Mouse (Mus musculus) urinary bladder, adult 18-20 months (tissue): Measurements from ENCODE around the gene Gm16181.

Experiments
- DNase-seq, 2 experiments: peaks; one replicate each; pipeline ENCODE4 v3.0.0; 2022; ENCODE audit warnings: low spot score in 2 of 2, mixed read lengths in 2 of 2

Gm16181 gene

DNA sequence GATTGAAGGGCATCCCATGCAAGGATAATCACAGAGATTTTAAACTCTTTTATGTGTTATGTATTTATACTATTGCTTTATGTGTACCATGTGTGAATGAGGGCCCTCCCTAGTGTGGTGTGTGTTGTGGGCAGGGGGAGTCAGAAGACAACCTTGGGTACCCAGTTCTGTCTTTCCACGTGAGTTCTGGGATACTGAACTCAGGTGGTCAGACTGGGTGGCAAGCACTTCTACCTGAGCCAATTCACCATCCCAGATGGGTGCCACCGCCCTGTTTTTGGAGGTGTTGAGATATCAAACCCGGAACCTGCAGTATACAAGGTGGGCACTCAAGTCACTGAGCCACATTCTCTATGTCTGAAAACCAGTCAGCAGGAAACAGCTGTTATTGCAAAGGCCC lies 51.6 kb downstream of the Gm16181 start:
- no peak for DNase-seq
